Mouse (Mus musculus) liver, embryonic 11.5 days (tissue): Measurements from ENCODE around the gene Scmh1. TPM values are rescaled to one million over a fixed set of nuclear protein-coding genes. Genes with fewer than 3 reads are reported as not detected.

ENCODE experiments used
- ATAC-seq: fragments of 200-750 bp; cut with Nextera tagmentation; replicated peaks from 2 replicates; pipeline ENCODE4 v1.8.0; 2017; ENCODE audit warnings: moderate number of reproducible peaks, mild to moderate bottlenecking, moderate TSS enrichment, moderate library complexity; ENCODE audit not compliant: low FRiP score
- DNase-seq: peaks from one replicate; pipeline ENCODE4 v3.0.0-alpha.2; 2017; ENCODE audit warnings: low spot score
- H3K27ac ChIP-seq: fragments of 300-500 bp; sonication (generic); 2 replicates; pipeline ENCODE4 v1.5.1; 2014; ENCODE audit warnings: mild to moderate bottlenecking, low read depth, low read length, control low read depth
- H3K27me3 ChIP-seq: fragments of 300-500 bp; sonication (generic); replicated peaks from 2 replicates; pipeline ENCODE4 v1.6.1; 2014; ENCODE audit warnings: low read length, mixed read lengths; ENCODE audit not compliant: control insufficient read depth, insufficient read depth
- H3K36me3 ChIP-seq: fragments of 300-500 bp; sonication (generic); 2 replicates; pipeline ENCODE4 v1.6.1; 2014; ENCODE audit warnings: mild to moderate bottlenecking, low read length, moderate library complexity, mixed read lengths; ENCODE audit not compliant: control insufficient read depth, insufficient read depth
- H3K4me1 ChIP-seq: fragments of 300-500 bp; sonication (generic); replicated peaks from 2 replicates; pipeline ENCODE4 v1.6.1; 2014; ENCODE audit warnings: low read length, mixed read lengths; ENCODE audit not compliant: control insufficient read depth, insufficient read depth
- H3K4me2 ChIP-seq: fragments of 300-500 bp; sonication (generic); 2 replicates; pipeline ENCODE4 v1.6.1; 2014; ENCODE audit warnings: mild to moderate bottlenecking, control low read depth, moderate library complexity
- H3K4me3 ChIP-seq: fragments of 300-500 bp; sonication (generic); 2 replicates; pipeline ENCODE4 v1.5.1; 2014; ENCODE audit warnings: low read depth, low read length, control low read depth
- H3K9ac ChIP-seq: fragments of 300-500 bp; sonication (generic); 2 replicates; pipeline ENCODE4 v1.6.1; 2014; ENCODE audit warnings: low read depth, low read length, control low read depth
- H3K9me3 ChIP-seq: fragments of 300-500 bp; sonication (generic); 2 replicates; pipeline ENCODE4 v1.6.1; 2016; ENCODE audit warnings: low read length, inconsistent platforms, mixed read lengths; ENCODE audit not compliant: control insufficient read depth
- WGBS: fragments of 180-500 bp; shearing (Covaris S2); extraction: QIAGEN DNeasy Blood & Tissue Kit; methylation state at CpG from one replicate; pipeline ENCODE4 v1.1.7; 2014; 5-methylcytosine and 5-hydroxymethylcytosine counted together
- polyA plus RNA-seq: library from polyadenylated mRNA; unstranded; fragments of >200 nt; fragmentation: Nextera tagmentation; extraction: Ambion mirVana; gene quantifications from 2 replicates; pipeline ENCODE4 v1.2.1, GENCODE M21; 2014

The Scmh1 gene
- polyA plus RNA-seq, 1 experiment from 2014 or later: 33.8 TPM

GRCm38 (mm10) chr4:120571691-120572090 lies 166.6 kb downstream of the Scmh1 start:
- Histone ChIP-seq H3K9ac (no peak overlapping the region; the same call in 1 of the 2 replicates), H3K27ac (no peak overlapping the region), H3K36me3 (no peaks in the 10 kb centered on the region; the same call in 1 of the 2 replicates), H3K4me3 (no peak overlapping the region), H3K4me2 (no peak overlapping the region), H3K9me3 (no peaks in the 10 kb centered on the region), H3K4me1 (peaks cover 22% of the 10 kb centered on the region), H3K27me3 (no peaks in the 10 kb centered on the region)
- DNase-seq (no peak), ATAC-seq (no peak)
- WGBS: 68% methylated on average over 3 of the region's 3 CpGs

Other genes starting within 250 kb of the Scmh1 start
- 0.25 and 0.59 TPM in 2 replicates for gene Edn2, start 244.1 kb upstream of the Scmh1 start, polyA plus RNA-seq
- gene Foxo6, start 117.9 kb upstream of the Scmh1 start, polyA plus RNA-seq: 0.06 and 0.14 TPM in 2 replicates
- gene Slfnl1, start 127.0 kb downstream of the Scmh1 start, polyA plus RNA-seq: 0.10 TPM in 1 of 2 replicates, not detected in the other
- 102 and 116 TPM in 2 replicates for gene Ctps, start 165.0 kb downstream of the Scmh1 start, polyA plus RNA-seq
- not detected in 2 replicates for gene Gm8439, start 183.5 kb downstream of the Scmh1 start, polyA plus RNA-seq